Mouse (Mus musculus) testis, postnatal 10 days (tissue): ENCODE results near the gene Zfp110.

Source experiments
- DNase-seq: peaks from one replicate; pipeline ENCODE4 v3.0.0; 2021; ENCODE audit warnings: low spot score

Gene Zfp110

DNA sequence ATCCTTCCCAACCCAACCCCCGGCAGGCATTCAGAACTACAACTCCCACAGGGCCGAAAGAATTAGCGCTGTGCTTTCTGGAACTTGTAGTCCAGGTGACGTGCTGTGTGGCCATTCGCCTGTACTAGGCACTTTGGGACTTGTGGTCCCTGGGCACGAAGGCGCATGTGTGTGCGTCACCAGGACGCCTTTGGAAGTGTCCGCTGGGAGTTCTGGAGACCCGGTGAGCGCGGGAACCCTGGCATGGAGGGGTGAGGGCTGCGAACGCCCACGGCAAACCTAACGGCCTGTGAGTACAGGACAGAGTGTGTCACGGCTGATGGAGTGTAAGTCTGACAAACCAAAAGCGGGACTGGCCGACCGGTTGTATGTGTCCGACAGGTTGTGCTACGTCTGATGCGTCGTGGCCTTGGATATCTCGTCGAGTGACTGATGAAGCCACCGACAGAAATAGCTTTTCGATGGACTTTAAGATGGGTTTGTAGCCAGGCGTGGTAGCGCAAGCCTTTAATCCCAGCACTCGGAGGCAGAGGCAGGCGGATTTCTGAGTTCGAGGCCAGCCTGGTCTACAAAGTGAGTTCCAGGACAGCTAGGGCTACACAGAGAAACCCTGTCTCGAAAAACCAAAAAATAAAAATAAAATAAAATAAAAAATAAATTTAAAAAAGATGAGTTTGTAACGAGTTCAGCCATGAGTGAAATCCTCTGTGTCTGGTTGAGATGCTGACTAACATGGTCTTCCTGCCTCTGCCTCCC is 63.3 kb downstream of the Zfp110 start, which contains the start of gene Zscan22:
Gene Zscan22, plus strand, starts transcription at position 161 of the 756 bp plus-strand sequence.
- DNase-seq = peak; percentile 88
